Mouse (Mus musculus): ENCODE measurements around the gene Sult5a1.

The Sult5a1 gene

GRCm38 (mm10) chr8:123157888-123158465 lies at the start of gene Sult5a1:
Sult5a1 (minus strand) TSS chr8:123158315.
- DNase-seq (ENCODE audit: low spot score in 2 of 2), result no peak

- DNase-seq (ENCODE audit: low spot score in 2 of 2), result no peak
Observed at GRCm38 (mm10) chr8:123203571-123203970, 45.5 kb upstream of the Sult5a1 start.

- peak; percentile 40 to 67 for DNase-seq (ENCODE audit: low spot score in 2 of 2)
Observed at GRCm38 (mm10) chr8:123202288-123202687, 44.2 kb upstream of the Sult5a1 start.

GRCm38 (mm10) chr8:123199864-123200263 lies 41.7 kb upstream of the Sult5a1 start:
- no peak for DNase-seq (ENCODE audit: low spot score in 2 of 2)

GRCm38 (mm10) chr8:123197016-123197415 lies 38.9 kb upstream of the Sult5a1 start:
- DNase-seq (ENCODE audit: low spot score in 2 of 2), result peak; percentile 25 to 42

GRCm38 (mm10) chr8:123193771-123194170 lies 35.7 kb upstream of the Sult5a1 start:
- DNase-seq (ENCODE audit: low spot score in 2 of 2), result no peak

- DNase-seq (ENCODE audit: low spot score in 2 of 2), result no peak
Observed at GRCm38 (mm10) chr8:123191908-123192307, 33.8 kb upstream of the Sult5a1 start.

- DNase-seq (ENCODE audit: low spot score in 2 of 2), result peak in 1 of 2 experiments; percentile 46
Observed at GRCm38 (mm10) chr8:123190678-123191077, 32.6 kb upstream of the Sult5a1 start.

GRCm38 (mm10) chr8:123188841-123189240 lies 30.7 kb upstream of the Sult5a1 start:
- no peak for DNase-seq (ENCODE audit: low spot score in 2 of 2)

GRCm38 (mm10) chr8:123188006-123188405 lies 29.9 kb upstream of the Sult5a1 start:
- DNase-seq (ENCODE audit: low spot score in 2 of 2), result no peak

- no peak for DNase-seq (ENCODE audit: low spot score in 2 of 2)
Observed at GRCm38 (mm10) chr8:123185566-123186409, 27.7 kb upstream of the Sult5a1 start, which contains the start of gene Dpep1. Dpep1 (plus strand) TSS chr8:123186242.

- DNase-seq (ENCODE audit: low spot score in 2 of 2), result no peak
Observed at GRCm38 (mm10) chr8:123181391-123181790, 23.3 kb upstream of the Sult5a1 start.

- DNase-seq (ENCODE audit: low spot score in 2 of 2), result no peak
Observed at GRCm38 (mm10) chr8:123156070-123156773, 1.9 kb downstream of the Sult5a1 start.

GRCm38 (mm10) chr8:123155177-123155576 lies 2.9 kb downstream of the Sult5a1 start:
- no peak for DNase-seq (ENCODE audit: low spot score in 2 of 2)

GRCm38 (mm10) chr8:123150737-123151171 lies 7.4 kb downstream of the Sult5a1 start:
- DNase-seq (ENCODE audit: low spot score in 2 of 2), result no peak

GRCm38 (mm10) chr8:123146390-123146789 lies 11.7 kb downstream of the Sult5a1 start:
- no peak for DNase-seq (ENCODE audit: low spot score in 2 of 2)

GRCm38 (mm10) chr8:123145279-123145678 lies 12.8 kb downstream of the Sult5a1 start:
- no peak for DNase-seq (ENCODE audit: low spot score in 2 of 2)

- peak in 1 of 2 experiments; percentile 11 for DNase-seq (ENCODE audit: low spot score in 2 of 2)
Observed at GRCm38 (mm10) chr8:123141741-123142462, 16.2 kb downstream of the Sult5a1 start.

- DNase-seq (ENCODE audit: low spot score in 2 of 2), result no peak
Observed at GRCm38 (mm10) chr8:123138741-123139140, 19.4 kb downstream of the Sult5a1 start.

- DNase-seq (ENCODE audit: low spot score in 2 of 2), result no peak
Observed at GRCm38 (mm10) chr8:123137645-123138077, 20.5 kb downstream of the Sult5a1 start.

- DNase-seq (ENCODE audit: low spot score in 2 of 2), result no peak
Observed at GRCm38 (mm10) chr8:123136287-123136686, 21.8 kb downstream of the Sult5a1 start.

- DNase-seq (ENCODE audit: low spot score in 2 of 2), result no peak
Observed at GRCm38 (mm10) chr8:123135806-123136205, 22.3 kb downstream of the Sult5a1 start.

All from spleen, postnatal 14 days (tissue).